Mouse (Mus musculus) left cerebral cortex, adult 9 months (tissue): ENCODE results near the gene Tln1.
"Not testable (repeated sequence)": the region's sequence is repeated elsewhere in the genome, so short reads cannot be mapped to it uniquely, and the experiment has no call there.

Experiments used
- DNase-seq, 2 experiments: peaks; one replicate each; pipeline ENCODE4 v3.0.0; 2022; ENCODE audit warnings: low spot score in 2 of 2

Gene Tln1

DNA sequence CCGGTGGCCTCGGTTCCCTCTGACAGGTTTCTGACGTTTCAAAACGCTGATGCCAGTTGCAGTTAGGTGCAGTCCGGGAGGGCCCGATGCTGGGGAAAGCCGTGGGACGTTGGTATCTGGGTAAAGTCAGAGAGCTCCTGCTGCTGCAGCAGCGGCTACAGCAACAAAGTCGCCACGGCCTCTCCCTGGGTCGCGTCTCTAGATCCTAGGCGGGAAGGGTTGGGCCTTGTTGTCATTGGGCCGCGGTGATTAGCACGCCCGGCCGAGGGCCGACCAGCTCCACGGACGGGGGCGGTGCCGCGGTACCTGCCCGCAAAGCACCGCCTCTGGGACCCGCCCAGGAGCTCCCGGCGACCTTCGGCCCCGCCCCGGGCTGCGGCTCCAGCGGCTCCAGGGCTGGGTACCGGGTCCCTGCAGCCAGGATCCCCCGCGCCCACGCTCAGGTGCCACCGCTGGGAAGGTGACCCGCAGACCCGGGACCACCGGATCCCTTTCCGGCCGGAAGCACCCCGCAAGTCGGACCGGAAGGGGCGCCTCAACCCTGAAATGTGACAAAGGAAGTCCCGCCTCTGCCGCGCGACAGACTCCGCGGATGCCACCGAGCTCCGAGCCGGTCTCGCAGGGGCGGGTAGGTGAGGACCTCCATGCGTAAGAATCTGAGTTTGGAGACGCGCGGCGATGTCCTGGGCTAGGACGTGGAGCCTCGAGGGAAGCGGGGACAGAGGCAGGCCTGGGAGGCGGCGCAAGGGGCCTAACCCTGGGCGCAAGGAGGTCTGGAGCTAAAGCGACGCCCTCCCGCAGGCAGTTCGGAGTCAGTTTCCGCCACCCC lies 16.1 kb upstream of the Tln1 start, which contains the start of the genes Rgp1 and Gba2:
Gene Rgp1 (plus strand): TSS at position 340 of the 829 bp plus-strand sequence.
Gene Gba2 (minus strand): TSS at position 498 of the 829 bp plus-strand sequence.
- peak; percentile 57 to 82 for DNase-seq

DNA sequence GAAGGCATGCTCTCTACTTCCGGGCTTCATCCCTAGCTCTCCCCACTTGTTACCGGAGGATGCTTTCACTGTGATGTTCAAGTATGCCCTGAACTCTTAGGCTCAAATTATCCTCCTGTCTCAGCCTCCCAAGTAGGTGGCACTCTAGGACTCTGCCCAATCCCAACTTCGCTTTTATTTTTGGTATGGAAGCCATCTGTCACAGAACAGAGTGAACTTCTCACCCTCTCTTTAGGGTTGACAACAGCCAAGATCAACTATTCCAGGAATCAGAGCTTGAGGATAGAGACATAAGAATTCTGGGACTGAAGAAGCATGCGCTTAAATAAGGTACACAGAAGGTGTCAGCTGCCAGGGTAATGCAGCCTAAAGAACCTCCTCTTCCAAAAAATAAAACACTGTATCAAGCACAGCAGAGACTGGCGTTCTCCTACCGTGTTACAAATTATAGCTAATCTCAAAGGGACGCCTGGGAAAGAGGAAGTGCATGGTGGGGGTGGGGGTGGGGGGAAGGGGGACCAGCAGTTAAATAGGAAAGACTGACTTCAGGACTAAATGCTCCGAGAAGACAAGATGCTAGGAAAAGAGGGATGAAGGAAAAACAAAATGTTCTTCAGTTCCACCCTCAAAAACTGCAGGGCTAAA lies 14.9 kb upstream of the Tln1 start:
- no peak for DNase-seq

DNA sequence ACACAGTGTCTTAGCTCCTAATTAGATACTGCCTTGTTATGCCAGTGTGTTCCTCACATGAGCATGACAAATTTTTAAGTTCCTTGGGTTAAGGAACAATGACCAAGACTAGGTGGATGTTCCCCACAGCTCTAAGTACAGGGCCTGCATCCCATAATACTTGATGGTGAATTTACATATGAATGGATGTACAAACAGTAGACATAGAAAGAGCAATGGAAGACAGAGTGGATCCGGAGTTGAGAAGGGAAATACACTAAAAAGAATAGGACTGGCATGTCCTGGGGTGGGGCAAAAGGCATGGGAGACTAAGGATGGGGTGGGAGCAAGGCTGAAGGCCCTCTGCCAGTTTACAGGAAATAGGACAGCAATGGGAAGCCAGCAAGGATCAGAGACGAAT lies 12.9 kb upstream of the Tln1 start:
- no peak for DNase-seq

DNA sequence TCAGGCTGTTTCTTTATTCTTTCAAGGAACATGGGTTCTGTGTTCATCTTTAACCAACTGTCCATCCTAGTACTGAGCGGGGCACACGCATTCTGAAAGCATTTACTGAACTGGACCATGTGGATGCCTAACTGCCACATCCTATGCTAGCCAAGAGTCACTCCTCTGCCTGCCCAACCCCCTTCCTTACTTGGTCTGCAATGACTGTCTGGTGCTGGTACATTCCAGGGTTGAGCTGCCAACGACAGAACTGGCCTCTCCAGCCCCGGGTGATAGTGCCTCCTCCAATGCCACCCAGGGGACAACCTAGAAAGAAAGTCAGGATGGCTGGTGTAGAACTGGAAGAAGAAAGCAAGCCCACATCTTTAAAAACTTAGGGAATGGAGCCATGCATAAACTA lies 11.1 kb upstream of the Tln1 start:
- no peak for DNase-seq

DNA sequence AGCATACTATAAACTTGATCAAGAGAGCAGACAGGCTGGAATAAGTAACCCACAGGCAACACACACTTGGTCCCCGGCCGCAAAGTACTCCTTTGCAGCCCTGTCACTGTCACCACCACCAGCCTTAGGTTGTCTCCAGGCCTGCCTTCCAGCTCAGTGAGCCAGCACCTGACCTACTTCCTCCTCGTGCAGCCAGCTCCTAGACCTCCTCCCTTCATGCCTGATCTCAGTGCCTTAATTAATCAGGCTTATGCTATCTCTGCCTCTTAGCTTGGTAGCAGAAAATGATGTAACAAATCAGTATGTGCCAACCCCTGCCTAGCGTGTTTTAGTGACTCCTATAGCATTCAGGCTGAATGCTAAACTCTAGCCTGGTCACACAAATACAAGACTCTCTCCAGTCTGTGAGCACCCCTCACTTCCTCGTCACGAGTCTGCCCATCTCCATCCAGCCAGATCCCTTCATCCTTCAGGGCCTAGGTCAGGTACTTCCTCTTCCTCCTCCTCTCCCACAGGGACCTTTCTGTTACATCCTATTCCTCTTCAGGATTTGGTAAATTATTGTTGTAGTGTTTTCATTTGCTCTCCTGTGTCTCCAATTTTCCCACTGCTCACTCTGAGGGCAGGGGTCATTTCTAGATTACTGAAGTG lies 9.0 kb upstream of the Tln1 start:
- no peak for DNase-seq

DNA sequence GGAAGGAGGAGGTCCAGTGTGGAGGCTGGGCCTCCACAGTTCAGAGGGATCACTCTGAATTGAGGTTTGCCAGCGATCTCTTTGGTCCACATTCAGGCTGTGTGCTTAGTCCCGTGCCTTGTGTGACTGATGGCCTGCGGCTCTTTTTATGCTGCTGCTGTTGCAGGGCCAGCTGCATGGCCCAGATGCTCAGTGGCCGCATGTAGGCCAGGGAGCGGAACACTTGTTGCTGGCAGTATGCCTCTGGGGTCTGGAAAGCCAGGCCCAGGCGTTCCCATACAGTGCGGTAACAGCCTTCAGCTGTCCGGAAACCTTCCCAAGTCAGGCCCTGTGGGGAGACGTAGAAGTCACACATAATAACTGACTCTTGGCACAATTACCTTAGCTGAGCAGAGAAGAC lies 4.6 kb upstream of the Tln1 start:
- no peak for DNase-seq

DNA sequence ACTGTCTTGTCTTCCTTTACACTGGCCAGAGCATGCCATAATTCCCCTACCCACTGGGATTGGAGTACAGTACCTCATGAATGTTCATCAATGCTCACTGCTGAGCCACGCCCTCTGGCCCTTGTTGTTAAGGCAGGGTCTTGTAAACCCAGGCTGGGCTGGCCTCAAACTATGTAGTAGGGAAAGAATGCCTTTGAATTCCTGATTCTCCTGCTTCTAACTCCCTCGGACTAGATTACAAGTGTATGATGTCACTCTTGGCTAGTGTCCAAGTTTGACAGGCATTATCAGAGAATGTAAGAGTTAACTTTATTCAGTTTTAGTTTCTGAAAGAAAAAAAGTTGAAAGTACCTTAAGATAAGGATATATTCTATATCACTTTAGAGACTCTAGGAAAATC lies 1.7 kb upstream of the Tln1 start:
- DNase-seq = no peak

DNA sequence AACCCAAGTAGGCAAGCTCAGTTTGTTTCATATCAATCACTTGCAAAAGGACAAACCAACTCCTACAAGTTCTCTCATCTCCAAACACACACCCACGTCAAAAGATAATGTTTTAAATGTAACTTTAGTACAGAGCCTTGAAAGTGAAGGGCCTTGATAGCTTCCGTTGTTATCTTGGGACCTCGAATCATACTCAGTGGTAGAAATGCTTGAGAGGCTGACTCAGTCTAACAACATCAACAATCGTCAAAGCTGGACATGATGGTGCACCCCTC lies 1.0 kb upstream of the Tln1 start:
- DNase-seq = no peak

DNA sequence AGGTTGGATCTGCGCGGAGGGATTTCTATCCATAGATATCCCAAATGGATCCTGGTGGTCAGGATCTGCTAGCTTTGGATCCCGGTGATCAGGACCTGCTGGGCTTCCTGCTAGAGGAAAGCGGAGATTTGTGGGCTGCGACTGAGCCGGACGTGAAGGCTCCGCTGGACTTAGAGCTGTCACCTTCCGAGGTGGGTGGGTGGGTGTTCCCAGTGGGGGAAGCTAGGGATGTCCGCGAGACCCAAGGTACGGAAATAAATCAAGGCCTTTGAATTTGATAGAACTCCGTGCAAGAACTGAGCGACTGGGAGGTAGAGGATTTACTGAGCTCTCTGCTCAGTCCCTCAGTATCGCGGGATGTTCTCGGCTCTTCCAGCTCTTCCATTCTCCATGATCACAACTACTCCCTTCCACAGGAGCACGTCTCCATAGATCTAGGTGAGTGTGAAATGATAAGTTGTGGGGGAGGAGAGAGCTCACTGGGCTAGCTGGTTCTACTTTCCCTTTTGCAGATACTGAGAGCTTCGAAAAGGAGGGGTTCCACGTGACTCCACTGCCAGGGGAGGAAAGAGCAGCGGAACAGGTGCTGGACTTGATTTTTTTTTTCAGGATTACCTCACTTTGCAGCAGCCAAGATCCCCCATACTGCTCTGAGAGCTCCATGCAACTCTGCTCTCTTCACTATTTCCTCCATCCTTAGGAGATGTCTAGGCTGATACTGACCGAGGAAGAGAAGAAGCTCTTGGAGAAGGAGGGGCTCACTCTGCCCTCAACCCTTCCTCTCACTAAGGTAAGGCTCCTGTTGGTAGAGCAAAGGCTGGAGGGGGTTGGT lies 494 bp upstream of the Tln1 start:
- DNase-seq = no peak

DNA sequence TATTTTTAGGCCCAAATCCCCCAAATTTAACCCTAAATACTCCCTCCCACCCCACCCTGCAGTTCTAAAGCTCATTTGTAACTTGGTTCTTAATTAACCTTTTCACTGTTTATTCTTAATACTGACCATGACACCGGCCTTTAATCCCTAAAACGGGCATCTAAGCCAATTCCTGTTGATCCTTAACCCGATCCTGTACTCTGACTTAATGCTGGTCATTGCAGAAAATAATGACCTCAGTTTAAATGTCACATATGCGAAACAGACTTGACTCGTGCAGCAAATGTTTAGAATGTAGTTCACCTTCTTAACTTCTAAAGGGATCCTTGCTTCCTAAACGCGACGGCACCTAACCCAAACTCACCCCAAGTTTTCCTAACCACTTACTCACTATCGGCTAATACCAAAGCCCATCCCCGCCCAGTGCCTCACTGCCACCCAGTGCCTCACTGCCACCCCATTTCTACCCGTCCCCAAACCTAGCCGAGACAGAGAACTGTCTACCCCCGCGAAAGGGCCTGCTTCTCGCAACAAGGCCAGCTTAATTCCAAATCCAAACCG lies 975 bp downstream of the Tln1 start:
- DNase-seq = no peak

DNA sequence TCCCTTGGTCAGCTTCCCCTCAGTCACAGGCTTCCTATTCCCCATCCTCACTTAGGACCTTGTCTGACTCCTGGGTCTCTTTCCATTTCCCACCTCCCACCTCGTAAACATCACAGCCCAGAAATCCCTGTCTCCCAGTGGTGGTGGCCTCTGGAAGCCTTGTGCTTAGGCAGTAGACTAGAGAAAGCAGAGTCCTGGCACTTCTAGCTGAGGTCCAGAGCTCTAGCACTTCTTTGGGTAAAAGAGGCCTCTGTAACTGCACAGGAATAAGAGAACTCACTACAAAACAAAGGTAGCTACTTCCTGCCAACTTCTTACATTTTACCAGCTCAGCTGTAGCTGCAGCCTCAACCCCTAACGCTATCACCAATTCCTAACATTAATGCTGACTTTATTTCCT lies 1.5 kb downstream of the Tln1 start:
- DNase-seq = no peak

DNA sequence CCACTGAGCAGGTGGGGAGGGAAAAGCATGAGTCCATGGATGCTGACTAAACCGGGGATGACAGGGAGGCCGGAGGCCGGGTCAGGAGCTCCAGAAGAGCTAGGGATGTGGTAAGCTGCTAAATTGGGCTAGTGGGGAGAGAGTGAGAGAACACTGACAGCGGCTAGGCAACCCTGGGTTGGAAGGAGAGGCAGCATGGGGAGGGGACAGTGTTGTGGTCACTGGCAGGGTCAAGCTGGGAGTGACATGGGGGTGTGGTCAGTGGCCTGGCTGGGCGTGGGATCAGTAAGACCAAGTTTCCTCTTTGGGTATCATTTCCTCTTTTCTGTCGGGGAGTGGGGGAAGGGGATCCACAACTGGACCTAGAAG lies 2.3 kb downstream of the Tln1 start:
- DNase-seq = peak in 1 of 2 experiments; percentile 46

DNA sequence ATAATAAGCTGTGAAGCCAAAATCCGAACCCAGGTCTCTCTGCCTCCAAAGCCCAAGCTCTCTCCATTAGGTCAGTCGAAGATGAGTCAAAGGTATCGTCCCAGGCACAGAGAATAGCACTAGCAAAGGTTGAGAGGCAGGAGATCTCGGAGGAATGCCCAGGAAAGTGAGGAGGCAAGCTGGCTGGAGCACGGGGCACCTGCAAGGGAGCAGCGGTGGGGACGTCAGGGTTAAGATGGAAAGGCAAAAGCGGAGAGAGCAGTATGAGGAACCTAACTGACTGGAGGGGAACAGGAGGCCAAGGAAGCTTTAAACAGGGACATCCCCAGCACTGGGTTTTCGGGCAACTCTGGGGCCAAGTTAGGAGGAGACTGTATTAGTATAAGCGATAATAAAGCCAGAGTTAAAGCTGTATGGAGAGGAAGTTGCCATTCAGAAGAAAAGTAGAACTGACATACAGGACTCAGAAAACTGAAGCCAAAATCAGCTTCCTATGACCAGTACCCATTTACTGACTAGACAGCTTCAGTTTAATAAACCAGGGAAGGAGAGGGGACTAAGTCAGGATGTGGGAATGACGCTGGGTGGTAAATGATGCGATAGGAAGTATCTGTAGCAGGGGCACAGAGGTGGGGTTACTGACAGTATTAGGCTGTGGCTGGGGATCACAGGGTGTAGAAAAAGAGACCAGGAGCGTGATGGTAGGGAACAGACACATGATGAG lies 2.8 kb downstream of the Tln1 start:
- no peak for DNase-seq

DNA sequence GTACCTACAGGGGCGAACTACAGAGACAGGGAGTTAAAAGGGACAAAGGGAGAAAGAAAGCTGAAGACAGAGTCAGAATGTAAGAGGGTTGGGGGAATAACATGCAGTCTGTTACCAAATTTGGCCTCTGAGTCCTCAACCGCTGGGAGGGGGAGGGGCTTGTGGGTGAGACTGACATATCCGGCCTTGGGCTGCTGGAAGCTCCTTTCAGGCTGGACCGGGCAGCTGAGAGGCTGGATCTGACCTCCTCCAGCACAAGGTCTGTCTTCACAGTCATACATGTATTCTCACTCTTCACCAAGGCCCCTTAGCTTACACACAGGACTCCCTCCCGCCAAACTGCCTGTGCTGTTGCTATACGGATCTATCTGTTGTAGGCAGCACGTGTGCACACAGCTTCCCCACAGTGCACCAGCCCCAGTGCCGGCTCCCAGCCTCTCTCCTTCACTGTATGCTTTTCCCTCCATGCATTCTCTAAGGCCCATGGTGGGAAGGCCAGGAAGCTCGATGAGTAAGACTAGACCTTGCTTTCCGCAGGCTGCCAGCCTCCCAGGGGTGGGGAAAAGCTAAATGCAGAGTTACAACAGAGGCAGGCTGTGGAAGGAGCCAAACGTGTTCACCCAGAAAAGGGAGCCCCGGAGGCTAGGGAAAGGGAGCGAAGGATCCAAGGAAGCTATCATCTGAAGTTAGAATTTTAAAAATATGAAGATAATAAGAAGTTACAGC lies 3.7 kb downstream of the Tln1 start:
- peak in 1 of 2 experiments; percentile 33 for DNase-seq

DNA sequence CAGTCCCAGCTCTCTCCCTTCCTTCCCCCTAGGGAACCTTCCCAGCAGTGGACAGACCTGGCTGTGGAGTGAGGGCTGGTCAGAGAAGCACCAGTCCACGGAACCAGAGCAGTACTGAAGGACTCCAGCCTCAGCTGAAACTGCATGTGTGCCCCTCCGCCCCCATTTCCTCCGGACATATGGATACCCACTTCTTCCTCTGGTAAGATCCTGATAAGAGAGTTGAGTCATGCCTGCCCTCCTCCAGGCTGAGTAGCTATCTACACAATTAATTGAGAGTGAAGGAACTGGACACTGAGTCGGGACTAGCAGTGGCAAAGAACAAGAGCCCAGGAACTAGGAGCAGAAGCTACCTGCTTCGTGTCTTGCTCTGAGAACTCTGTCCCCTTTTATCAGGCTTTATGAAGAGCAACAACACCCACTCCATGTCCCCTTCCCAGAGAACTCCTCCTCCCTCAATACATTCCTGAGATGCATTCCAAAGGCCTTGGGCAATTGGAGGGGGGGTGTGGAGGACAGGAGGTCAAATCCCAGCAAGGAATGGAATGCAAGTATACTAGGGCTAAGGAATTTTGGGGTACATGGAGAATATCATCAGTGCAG lies 4.4 kb downstream of the Tln1 start:
- no peak for DNase-seq

DNA sequence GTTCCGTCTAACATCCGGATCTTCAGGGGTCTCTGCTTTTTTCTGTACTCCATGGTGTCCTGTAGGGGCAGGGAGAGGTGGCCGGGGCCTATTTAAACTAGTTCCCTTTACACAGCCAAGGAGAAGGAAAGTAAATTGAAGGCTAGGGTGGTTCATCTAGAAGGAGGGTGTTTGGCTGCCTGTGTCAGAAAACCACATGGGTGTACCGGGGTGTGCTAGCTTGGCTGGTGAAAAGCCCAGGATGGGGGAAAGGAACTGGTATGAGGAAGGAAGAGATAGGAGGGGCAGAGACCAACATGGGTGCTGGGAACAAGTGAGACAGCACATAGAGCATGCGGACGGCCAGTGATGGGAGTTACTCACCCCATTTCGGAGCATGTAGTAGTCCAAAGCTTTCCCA lies 6.6 kb downstream of the Tln1 start:
- no peak for DNase-seq

DNA sequence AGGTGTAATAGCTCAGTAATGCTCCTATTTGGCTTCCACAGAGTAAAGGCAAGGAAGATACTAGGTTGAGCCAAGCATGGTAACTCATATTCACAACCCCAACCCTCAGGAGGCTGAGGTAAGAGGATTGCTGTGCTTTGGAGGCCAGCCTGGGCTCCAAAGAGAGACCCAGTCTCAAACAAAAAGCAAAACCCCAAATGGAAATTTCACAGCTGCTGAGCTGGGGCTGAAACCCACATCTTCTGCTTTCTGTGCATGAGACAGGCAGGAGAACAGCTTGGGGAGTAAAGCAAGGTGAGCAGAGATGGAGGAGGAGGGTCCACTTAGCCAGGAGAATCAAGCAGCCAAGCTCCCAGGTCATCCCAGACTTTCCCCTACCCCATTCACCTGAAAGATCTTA lies 8.6 kb downstream of the Tln1 start:
- DNase-seq = no peak

DNA sequence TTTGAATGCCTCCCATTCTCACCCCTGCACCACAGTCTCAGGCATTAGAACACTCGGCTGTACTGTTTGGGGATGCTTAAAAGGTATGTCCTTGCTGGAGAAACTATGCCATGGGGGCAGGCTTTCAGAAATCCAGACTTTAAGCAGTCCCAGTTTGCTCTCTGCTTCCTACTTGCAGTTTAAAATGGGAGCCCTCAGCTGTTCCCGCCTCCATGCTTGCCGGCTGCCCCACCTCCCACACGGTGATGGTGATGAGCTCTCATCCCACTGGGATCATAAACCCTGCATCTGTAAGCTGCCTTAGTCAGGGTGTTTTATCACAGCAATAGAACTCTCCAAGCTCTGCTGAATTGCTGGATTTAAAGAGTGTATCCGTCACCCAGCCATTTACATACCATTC lies 10.1 kb downstream of the Tln1 start:
- peak; percentile 68 to 72 for DNase-seq

DNA sequence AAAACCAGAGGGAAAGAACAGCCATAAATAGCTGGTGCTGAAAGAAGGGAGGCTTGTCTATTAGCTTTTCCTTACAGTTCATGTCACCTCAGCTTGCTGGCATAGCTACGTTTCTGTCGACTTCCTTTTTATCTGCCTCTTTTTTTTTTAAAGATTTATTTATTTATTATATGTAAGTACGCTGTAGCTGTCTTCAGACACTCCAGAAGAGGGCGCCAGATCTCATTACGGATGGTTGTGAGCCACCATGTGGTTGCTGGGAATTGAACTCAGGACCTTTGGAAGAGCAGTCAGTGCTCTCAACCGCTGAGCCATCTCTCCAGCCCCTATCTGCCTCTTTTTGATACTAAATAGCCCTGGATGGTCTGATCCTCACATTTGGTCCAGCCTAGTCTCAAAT lies 10.6 kb downstream of the Tln1 start:
- DNase-seq = not testable (repeated sequence)

DNA sequence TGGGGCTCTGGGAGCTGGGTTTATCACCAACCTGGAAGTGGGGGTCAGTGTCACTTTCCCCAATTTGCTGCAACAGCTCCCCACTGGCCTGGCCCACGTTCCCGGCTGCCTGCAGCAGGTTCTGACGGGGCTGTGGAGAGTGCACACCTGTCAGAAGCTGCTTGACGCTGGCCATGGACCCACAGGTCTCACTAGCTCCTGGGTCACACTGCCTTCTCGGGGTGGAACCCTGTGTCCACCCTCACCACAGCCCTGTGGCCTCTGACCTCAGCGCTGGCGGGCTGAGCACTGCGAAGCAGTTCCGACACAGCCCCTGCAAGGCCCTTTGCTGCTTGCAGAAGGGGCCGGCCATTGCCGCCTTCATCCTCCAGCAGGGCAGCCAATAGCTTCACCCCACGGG lies 13.4 kb downstream of the Tln1 start:
- DNase-seq = no peak
